Mouse (Mus musculus) neural tube, embryonic 11.5 days (tissue): ENCODE data around the gene Sema5a. TPM values are rescaled to one million over a fixed set of nuclear protein-coding genes. Genes with fewer than 3 reads are reported as not detected.

Source experiments
- ATAC-seq: fragments of 200-750 bp; cut with Nextera tagmentation; 2 replicates; pipeline ENCODE4 v1.8.0; 2017; ENCODE audit warnings: moderate number of reproducible peaks, mild to moderate bottlenecking, moderate TSS enrichment, moderate library complexity; ENCODE audit not compliant: insufficient read depth, low FRiP score, low TSS enrichment
- DNase-seq: peaks from one replicate; pipeline ENCODE4 v3.0.0-alpha.2; 2015; ENCODE audit warnings: low spot score
- H3K27ac ChIP-seq: fragments of 300-500 bp; sonication (generic); 2 replicates; pipeline ENCODE4 v1.5.1; 2014; ENCODE audit warnings: low read depth, mild to moderate bottlenecking, low read length
- H3K27me3 ChIP-seq: fragments of 300-500 bp; sonication (generic); 2 replicates; pipeline ENCODE4 v1.6.1; 2014; ENCODE audit warnings: mild to moderate bottlenecking, low read length, mixed read lengths; ENCODE audit not compliant: control insufficient read depth, insufficient read depth
- H3K36me3 ChIP-seq: fragments of 300-500 bp; sonication (generic); 2 replicates; pipeline ENCODE4 v1.6.1; 2014; ENCODE audit warnings: mild to moderate bottlenecking, low read length, moderate library complexity, mixed read lengths; ENCODE audit not compliant: control insufficient read depth, insufficient read depth
- H3K4me1 ChIP-seq: fragments of 300-500 bp; sonication (generic); 2 replicates; pipeline ENCODE4 v1.6.1; 2014; ENCODE audit warnings: low read length, mixed read lengths; ENCODE audit not compliant: control insufficient read depth, insufficient read depth
- H3K4me2 ChIP-seq: fragments of 300-500 bp; sonication (generic); 2 replicates; pipeline ENCODE4 v1.6.1; 2014; ENCODE audit warnings: low read depth, mild to moderate bottlenecking, moderate library complexity
- H3K4me3 ChIP-seq: fragments of 300-500 bp; sonication (generic); 2 replicates; pipeline ENCODE4 v1.5.1; 2014; ENCODE audit warnings: low read depth, low read length
- H3K9ac ChIP-seq: fragments of 300-500 bp; sonication (generic); 2 replicates; pipeline ENCODE4 v1.6.1; 2014; ENCODE audit warnings: mild to moderate bottlenecking, low read length
- H3K9me3 ChIP-seq: fragments of 300-500 bp; sonication (generic); 2 replicates; pipeline ENCODE4 v1.6.1; 2016; ENCODE audit warnings: low read length; ENCODE audit not compliant: control insufficient read depth
- WGBS: fragments of 180-500 bp; shearing (Covaris S2); extraction: QIAGEN DNeasy Blood & Tissue Kit; methylation state at CpG from one replicate; pipeline ENCODE4 v1.1.7; 2014; 5-methylcytosine and 5-hydroxymethylcytosine counted together
- polyA plus RNA-seq: library from polyadenylated mRNA; unstranded; fragments of >200 nt; fragmentation: Nextera tagmentation; extraction: Ambion mirVana; gene quantifications from 2 replicates; pipeline ENCODE4 v1.2.1, GENCODE M21; 2014

The Sema5a gene
- polyA plus RNA-seq, 1 experiment from 2014 or later = 10.3 TPM

DNA sequence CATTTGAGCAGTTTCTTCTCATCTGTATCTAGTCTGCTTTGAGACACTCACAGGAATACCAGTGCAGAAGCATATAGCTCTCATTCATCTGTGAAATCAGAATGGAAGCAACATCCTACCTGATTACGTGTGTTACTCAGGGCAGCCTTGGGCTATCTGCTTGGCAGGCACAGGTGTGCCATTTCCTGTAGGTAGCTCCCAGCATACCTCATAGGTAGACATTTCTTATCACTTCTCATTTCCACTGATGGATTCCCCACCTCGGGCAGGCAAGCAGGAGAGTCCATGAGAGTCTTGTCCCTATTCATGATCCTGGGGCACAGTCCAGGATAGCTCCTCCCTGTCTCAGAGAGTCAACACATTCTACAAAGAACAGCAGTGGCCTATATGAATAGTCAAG, 381.4 kb downstream of the Sema5a start:
- no peaks in the 10 kb centered on the region for H3K9me3 ChIP-seq
- H3K4me2 ChIP-seq = no peak overlapping the region
- WGBS = 90% methylated on average over 2 of the region's 2 CpGs
- ATAC-seq = no peak
- H3K9ac ChIP-seq = no peak overlapping the region
- H3K27me3 ChIP-seq = no peaks in the 10 kb centered on the region
- no peak overlapping the region for H3K27ac ChIP-seq
- no peak overlapping the region for H3K4me3 ChIP-seq
- H3K4me1 ChIP-seq = no peaks in the 10 kb centered on the region
- no peaks in the 10 kb centered on the region for H3K36me3 ChIP-seq
- DNase-seq = no peak

DNA sequence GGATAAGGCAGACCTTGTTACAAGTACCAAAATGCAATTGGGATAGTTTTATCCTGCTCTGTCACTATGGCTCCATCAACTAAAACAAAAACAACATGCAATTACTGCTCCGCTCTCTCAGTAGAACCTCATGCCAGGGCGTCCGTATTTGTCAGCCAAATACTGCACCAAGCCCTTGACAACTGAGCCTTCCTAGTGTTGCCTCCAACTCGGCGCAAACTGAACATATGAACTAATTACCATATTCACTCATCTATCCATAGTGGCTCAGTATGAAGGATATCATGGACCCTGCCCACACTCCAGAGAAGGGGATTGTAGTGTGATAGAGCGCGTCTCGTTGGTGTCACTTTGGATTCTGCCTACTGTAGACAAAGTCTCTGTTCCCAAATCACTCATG, 389.1 kb downstream of the Sema5a start:
- no peaks in the 10 kb centered on the region for H3K27me3 ChIP-seq
- no peaks in the 10 kb centered on the region for H3K9me3 ChIP-seq
- H3K36me3 ChIP-seq = no peaks in the 10 kb centered on the region
- no peak for ATAC-seq
- no peak overlapping the region for H3K4me2 ChIP-seq
- no peak for DNase-seq
- H3K4me1 ChIP-seq = no peaks in the 10 kb centered on the region
- no peak overlapping the region for H3K27ac ChIP-seq
- no peak overlapping the region for H3K9ac ChIP-seq
- WGBS = 96% methylated on average over 8 of the region's 8 CpGs
- no peak overlapping the region for H3K4me3 ChIP-seq

DNA sequence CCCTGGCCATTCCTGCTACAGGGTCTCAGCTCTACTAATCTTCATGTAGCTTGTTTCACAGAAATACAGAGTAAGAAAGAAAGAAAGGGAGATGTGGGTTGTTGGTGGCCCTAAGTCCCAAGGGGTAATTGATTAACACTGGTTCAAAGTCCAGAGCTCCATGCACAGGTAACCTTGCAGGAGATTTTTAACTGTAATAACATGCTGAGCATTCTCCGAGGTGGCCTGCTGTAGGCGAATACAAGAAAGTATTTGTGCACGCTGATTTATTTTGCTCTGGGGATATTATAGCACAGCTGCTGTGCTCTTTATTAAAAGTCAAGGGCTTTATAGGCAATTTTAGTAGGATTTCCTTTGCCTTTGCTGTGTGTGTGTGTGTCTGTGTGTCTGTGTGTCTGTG, 393.3 kb downstream of the Sema5a start:
- Histone ChIP-seq H3K4me1 (no peaks in the 10 kb centered on the region), H3K4me2 (no peak overlapping the region), H3K27ac (no peak overlapping the region), H3K4me3 (no peak overlapping the region), H3K36me3 (no peaks in the 10 kb centered on the region), H3K27me3 (no peaks in the 10 kb centered on the region), H3K9me3 (no peaks in the 10 kb centered on the region), H3K9ac (no peak overlapping the region)
- DNase-seq (no peak), ATAC-seq (no peak)
- 69% methylated on average over 3 of the region's 3 CpGs for WGBS

DNA sequence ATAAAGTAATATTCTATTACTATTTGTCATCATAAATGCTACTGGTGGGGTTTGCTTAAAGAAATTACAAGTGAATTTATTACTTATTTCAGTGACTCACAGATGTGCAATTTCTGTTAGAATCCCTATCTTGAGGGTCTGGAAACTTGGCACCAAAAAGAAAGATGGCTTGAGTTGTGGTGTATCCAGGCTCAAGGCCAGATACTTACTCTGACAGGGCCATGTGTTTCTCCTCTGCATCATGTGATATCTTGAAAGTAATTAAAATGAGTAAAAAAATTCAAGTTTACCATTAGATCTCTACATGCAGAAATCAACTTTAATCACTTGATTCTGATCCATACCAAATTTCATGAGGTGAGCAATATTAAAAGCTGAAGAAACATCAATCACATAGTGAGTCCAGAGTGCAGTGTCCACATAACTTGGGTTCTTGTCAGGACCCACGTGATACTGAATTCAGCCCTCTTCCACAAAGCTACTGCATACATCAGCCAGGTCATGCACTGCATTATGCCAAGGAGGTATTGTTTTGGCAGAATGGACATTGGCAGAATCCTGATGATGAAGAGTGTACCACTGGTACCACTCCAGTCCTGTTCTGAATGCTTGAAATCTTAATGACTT, 402.6 kb downstream of the Sema5a start:
- no peak overlapping the region for H3K4me3 ChIP-seq
- H3K27ac ChIP-seq = no peak overlapping the region
- no peaks in the 10 kb centered on the region for H3K4me1 ChIP-seq
- ATAC-seq (no peak), DNase-seq (no peak)
- H3K9me3 ChIP-seq = no peaks in the 10 kb centered on the region
- H3K36me3 ChIP-seq = no peaks in the 10 kb centered on the region
- H3K27me3 ChIP-seq = no peaks in the 10 kb centered on the region
- H3K4me2 ChIP-seq = no peak overlapping the region
- 68% methylated on average over 1 of the region's 1 CpGs for WGBS
- no peak overlapping the region for H3K9ac ChIP-seq

DNA sequence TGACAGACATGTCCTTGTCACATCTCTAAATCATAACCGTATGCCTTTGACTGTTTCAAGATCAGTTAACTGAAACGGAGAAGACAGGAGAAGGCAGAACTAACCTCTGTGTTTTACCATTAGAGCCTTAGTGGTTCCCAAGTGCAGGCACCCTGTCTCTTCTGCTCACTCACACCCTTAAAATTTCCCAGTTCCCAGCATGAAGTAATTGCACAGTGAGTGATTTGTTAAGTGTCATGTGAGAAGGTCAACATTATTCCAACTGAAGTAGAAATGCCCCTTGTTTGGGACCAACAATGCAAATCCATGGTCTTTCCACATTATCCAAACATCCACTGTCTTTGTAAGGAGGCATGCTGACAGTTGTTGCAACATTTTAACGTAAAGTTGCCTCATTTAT, 409.4 kb downstream of the Sema5a start:
- WGBS = 80% methylated on average over 3 of the region's 3 CpGs
- DNase-seq = no peak
- no peaks in the 10 kb centered on the region for H3K9me3 ChIP-seq
- H3K4me3 ChIP-seq = no peak overlapping the region
- H3K27ac ChIP-seq = no peak overlapping the region
- no peaks in the 10 kb centered on the region for H3K36me3 ChIP-seq
- H3K4me1 ChIP-seq = no peaks in the 10 kb centered on the region
- no peaks in the 10 kb centered on the region for H3K27me3 ChIP-seq
- H3K9ac ChIP-seq = no peak overlapping the region
- H3K4me2 ChIP-seq = no peak overlapping the region
- no peak for ATAC-seq

DNA sequence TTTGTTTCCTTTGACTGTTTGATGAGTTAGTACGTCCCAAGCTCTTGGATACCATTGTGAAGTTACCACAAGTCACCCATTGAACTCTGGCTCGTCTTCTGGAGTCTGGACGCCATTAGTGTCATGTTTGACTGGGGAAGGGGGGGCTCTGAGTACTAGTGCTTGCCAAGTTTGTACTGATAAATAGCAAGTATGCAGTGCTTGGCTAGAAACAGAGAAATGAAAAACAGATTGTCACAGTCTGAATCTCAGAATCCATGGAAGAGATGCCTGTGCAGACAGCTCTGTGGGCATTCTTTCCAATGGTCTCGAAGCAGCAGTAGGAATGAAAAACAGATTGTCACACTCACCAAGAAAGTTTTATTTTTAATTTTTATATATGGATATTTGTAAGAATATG, 411.4 kb downstream of the Sema5a start:
- Histone ChIP-seq H3K27me3 (no peaks in the 10 kb centered on the region), H3K9me3 (no peaks in the 10 kb centered on the region), H3K4me1 (no peaks in the 10 kb centered on the region), H3K27ac (no peak overlapping the region), H3K36me3 (no peaks in the 10 kb centered on the region), H3K9ac (no peak overlapping the region), H3K4me3 (no peak overlapping the region), H3K4me2 (no peak overlapping the region)
- WGBS = 71% methylated on average over 4 of the region's 4 CpGs
- DNase-seq = no peak
- no peak for ATAC-seq

DNA sequence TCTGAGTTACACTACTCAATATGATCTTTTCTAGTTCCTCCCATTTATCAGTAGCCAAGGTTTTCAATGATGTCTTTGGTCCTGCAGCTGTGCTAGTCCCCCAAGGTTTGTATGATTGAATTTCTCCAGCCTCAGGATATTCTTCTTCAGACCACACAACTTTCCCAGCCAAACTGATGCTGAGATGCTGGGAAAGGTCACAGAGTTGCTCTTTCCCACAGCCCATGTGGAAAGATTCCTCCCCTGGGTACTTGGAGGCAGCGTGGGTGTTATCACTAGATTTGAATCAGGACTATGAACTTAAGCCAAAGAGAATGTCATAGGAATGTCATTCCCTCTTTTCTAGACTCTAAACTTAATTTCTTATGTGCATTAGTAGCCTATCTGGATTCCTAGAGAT, 431.8 kb downstream of the Sema5a start:
- Histone ChIP-seq H3K9ac (no peak overlapping the region), H3K4me1 (no peaks in the 10 kb centered on the region), H3K36me3 (no peaks in the 10 kb centered on the region), H3K4me2 (no peak overlapping the region), H3K9me3 (no peaks in the 10 kb centered on the region), H3K27me3 (no peaks in the 10 kb centered on the region), H3K27ac (no peak overlapping the region), H3K4me3 (no peak overlapping the region)
- WGBS = 82% methylated on average over 1 of the region's 1 CpGs
- ATAC-seq (no peak), DNase-seq (no peak)

DNA sequence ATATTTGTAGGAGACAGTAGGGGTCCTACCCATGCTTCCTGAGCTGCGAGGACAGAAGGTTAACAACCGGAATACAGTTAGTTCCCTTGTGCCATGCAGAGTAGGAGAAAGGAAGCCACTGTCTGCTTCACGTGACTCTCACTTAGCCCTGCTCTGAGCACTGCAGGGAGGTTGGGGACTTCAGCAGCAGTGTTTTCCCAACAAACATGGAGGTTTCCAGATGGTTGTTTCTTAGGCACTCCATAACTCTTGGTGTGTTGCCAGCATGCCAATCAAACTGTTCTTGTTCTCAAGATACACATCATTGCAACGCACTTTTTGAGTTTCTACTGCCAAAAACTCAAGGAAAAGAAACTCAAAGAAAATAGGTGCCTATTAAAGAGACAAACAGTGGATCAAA, 440.5 kb downstream of the Sema5a start:
- Histone ChIP-seq H3K27me3 (no peaks in the 10 kb centered on the region), H3K9me3 (no peaks in the 10 kb centered on the region), H3K4me2 (no peak overlapping the region), H3K36me3 (no peaks in the 10 kb centered on the region), H3K4me3 (no peak overlapping the region), H3K4me1 (no peaks in the 10 kb centered on the region), H3K27ac (no peak overlapping the region), H3K9ac (no peak overlapping the region)
- no peak for ATAC-seq
- WGBS = 76% methylated on average over 4 of the region's 4 CpGs
- no peak for DNase-seq

DNA sequence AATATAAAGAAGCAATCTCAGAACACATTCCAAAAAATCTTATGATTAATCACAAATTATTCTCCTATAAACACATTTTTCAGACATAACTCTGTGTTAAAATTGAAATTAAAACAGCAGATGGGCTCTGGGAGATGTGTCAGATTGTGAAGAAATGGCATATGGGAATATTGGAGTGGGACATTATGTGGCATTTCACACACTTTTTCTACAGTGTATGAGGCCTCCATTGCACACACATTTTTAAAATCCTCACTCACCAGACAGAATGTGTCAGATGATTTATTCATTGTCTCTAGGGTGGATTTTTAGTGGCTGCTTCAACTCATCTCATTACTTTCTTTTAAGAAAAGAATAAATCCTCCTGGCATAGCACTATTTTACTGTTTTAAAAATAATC, 446.4 kb downstream of the Sema5a start:
- Histone ChIP-seq H3K4me3 (no peak overlapping the region), H3K9ac (no peak overlapping the region), H3K4me2 (no peak overlapping the region), H3K9me3 (no peaks in the 10 kb centered on the region), H3K4me1 (no peaks in the 10 kb centered on the region), H3K36me3 (no peaks in the 10 kb centered on the region), H3K27me3 (no peaks in the 10 kb centered on the region), H3K27ac (no peak overlapping the region)
- ATAC-seq (no peak), DNase-seq (no peak)
